Mouse (Mus musculus): ENCODE data around the gene Rhod. TPM values are rescaled to one million over a fixed set of nuclear protein-coding genes. Genes with fewer than 3 reads are reported as not detected.

Gene Rhod
- total and polyA plus RNA-seq, 3 experiments, result 0.06 TPM; not detected in 2

GRCm38 (mm10) chr19:4451098-4451497 is 11.9 kb upstream of the Rhod start:
- no peaks in the 10 kb centered on the region for H3K36me3 ChIP-seq (ENCODE audit: control insufficient read depth in 1 of 2, insufficient read depth in 2 of 2, low read length in 2 of 2)
- no peaks in the 10 kb centered on the region for H3K79me2 ChIP-seq (ENCODE audit: control insufficient read depth, insufficient read depth, low read length, poor library complexity)
- H3K9ac ChIP-seq (ENCODE audit: control insufficient read depth, low read depth, low read length, poor library complexity, severe bottlenecking), result no peak overlapping the region
- no peak for TF ChIP-seq SMC3 (IDR thresholded peaks at IDR 0.05; ENCODE audit: low read depth, low read length)
- TF ChIP-seq POLR2AphosphoS5 (IDR thresholded peaks at IDR 0.05; ENCODE audit: borderline replicate concordance, low read depth, low read length), result no peak
- no peak for TF ChIP-seq JUND (IDR thresholded peaks at IDR 0.05; ENCODE audit: low read depth, low read length)
- TF ChIP-seq RCOR1 (IDR thresholded peaks at IDR 0.05; ENCODE audit: low read depth, low read length), result no peak
- TF ChIP-seq TAL1 (IDR thresholded peaks at IDR 0.05; ENCODE audit: low read length), result no peak
- TF ChIP-seq E2F4 (IDR thresholded peaks at IDR 0.05; ENCODE audit: borderline replicate concordance, low read depth, low read length), result no peak
- TF ChIP-seq MYC (IDR thresholded peaks at IDR 0.05; ENCODE audit: low read depth, low read length), result no peak
- no peak for TF ChIP-seq NELFE (IDR thresholded peaks at IDR 0.05; ENCODE audit: low read depth, low read length)
- TF ChIP-seq GABPA (IDR thresholded peaks at IDR 0.05; ENCODE audit: low read depth, low read length), result no peak
- TF ChIP-seq ZMIZ1 (IDR thresholded peaks at IDR 0.05; ENCODE audit: low read depth, low read length), result no peak
- no peak for TF ChIP-seq TCF12 (IDR thresholded peaks at IDR 0.05; ENCODE audit: low read depth, low read length)
- TF ChIP-seq RAD21 (IDR thresholded peaks at IDR 0.05; ENCODE audit: low read depth, low read length), result no peak
- H3K27ac ChIP-seq (ENCODE audit: control insufficient read depth, low read depth, low read length), result no peak overlapping the region
- 0 out of 4 replicates have a peak, but pooled peaks cover 0 to 3% of the 10 kb centered on the region in 2 experiments for H3K4me1 ChIP-seq (ENCODE audit: control insufficient read depth in 1 of 2, insufficient read depth in 2 of 2, low read length in 2 of 2)
- no peaks in the 10 kb centered on the region for H3K9me3 ChIP-seq (replicated peaks; ENCODE audit: insufficient read depth, low read length)
- H3K27me3 ChIP-seq (ENCODE audit: control insufficient read depth in 1 of 2, insufficient read depth in 2 of 2, low read length in 2 of 2), result peaks cover 4 to 8% of the 10 kb centered on the region in 2 experiments
- DNase-seq (ENCODE audit: low read depth, low spot score), result no peak
- H3K4me3 ChIP-seq (ENCODE audit: control insufficient read depth in 1 of 2, insufficient read depth in 1 of 2, low read depth in 2 of 2, low read length in 2 of 2), result no peak overlapping the region

- H3K4me3 ChIP-seq (ENCODE audit: control insufficient read depth in 1 of 2, insufficient read depth in 1 of 2, low read depth in 2 of 2, low read length in 2 of 2), result no peak overlapping the region
- TF ChIP-seq GABPA (IDR thresholded peaks at IDR 0.05; ENCODE audit: low read depth, low read length) (no peak), MYB (IDR thresholded peaks at IDR 0.05; ENCODE audit: low read depth, low read length) (no peak), ETS1 (IDR thresholded peaks at IDR 0.05; ENCODE audit: low read depth, low read length) (no peak), E2F4 (IDR thresholded peaks at IDR 0.05; ENCODE audit: borderline replicate concordance, low read depth, low read length) (no peak), SMC3 (IDR thresholded peaks at IDR 0.05; ENCODE audit: low read depth, low read length) (no peak), CHD2 (IDR thresholded peaks at IDR 0.05; ENCODE audit: low read length) (no peak), RCOR1 (IDR thresholded peaks at IDR 0.05; ENCODE audit: low read depth, low read length) (no peak), BHLHE40 (IDR thresholded peaks at IDR 0.05; ENCODE audit: borderline replicate concordance, low read depth, low read length) (no peak), POLR2A (IDR thresholded peaks at IDR 0.05; ENCODE audit: control insufficient read depth in 1 of 2, insufficient read depth in 1 of 2, low read depth in 1 of 2, low read length in 2 of 2, poor library complexity in 1 of 2) (no peak), TCF12 (IDR thresholded peaks at IDR 0.05; ENCODE audit: low read depth, low read length) (no peak), KAT2A (conservative IDR thresholded peaks at IDR 0.05; ENCODE audit: low read depth, low read length) (no peak), POLR2AphosphoS2 (IDR thresholded peaks at IDR 0.05; ENCODE audit: low read length) (no peak), POLR2AphosphoS5 (IDR thresholded peaks at IDR 0.05; ENCODE audit: borderline replicate concordance, low read depth, low read length) (no peak), ZMIZ1 (IDR thresholded peaks at IDR 0.05; ENCODE audit: low read depth, low read length) (no peak), TAL1 (IDR thresholded peaks at IDR 0.05; ENCODE audit: low read length) (no peak)
- H3K27ac ChIP-seq (ENCODE audit: control insufficient read depth, low read depth, low read length), result no peak overlapping the region
- H3K4me1 ChIP-seq (ENCODE audit: control insufficient read depth in 1 of 2, insufficient read depth in 2 of 2, low read length in 2 of 2), result no peaks in the 10 kb centered on the region
- no peaks in the 10 kb centered on the region for H3K9me3 ChIP-seq (replicated peaks; ENCODE audit: insufficient read depth, low read length)
- DNase-seq (ENCODE audit: low read depth, low spot score), result no peak
- H3K79me2 ChIP-seq (ENCODE audit: control insufficient read depth, insufficient read depth, low read length, poor library complexity), result no peaks in the 10 kb centered on the region
- peaks cover 4 to 9% of the 10 kb centered on the region in 2 experiments for H3K27me3 ChIP-seq (ENCODE audit: control insufficient read depth in 1 of 2, insufficient read depth in 2 of 2, low read length in 2 of 2)
- no peak overlapping the region for H3K9ac ChIP-seq (ENCODE audit: control insufficient read depth, low read depth, low read length, poor library complexity, severe bottlenecking)
- no peaks in the 10 kb centered on the region for H3K36me3 ChIP-seq (ENCODE audit: control insufficient read depth in 1 of 2, insufficient read depth in 2 of 2, low read length in 2 of 2)
Measured at GRCm38 (mm10) chr19:4450666-4451065, 11.4 kb upstream of the Rhod start.

Data from MEL (cell line).